Mouse (Mus musculus) lung, postnatal 10 days (tissue): Measurements from ENCODE around the gene Diras2.
A peak's percentile ranks its signal among the peaks of the same experiment; 100 is the strongest.
"Not testable (repeated sequence)": the region's sequence is repeated elsewhere in the genome, so short reads cannot be mapped to it uniquely, and the experiment has no call there.

Experiments
- DNase-seq: peaks from one replicate; pipeline ENCODE4 v3.0.0; 2021

Diras2 gene

DNA sequence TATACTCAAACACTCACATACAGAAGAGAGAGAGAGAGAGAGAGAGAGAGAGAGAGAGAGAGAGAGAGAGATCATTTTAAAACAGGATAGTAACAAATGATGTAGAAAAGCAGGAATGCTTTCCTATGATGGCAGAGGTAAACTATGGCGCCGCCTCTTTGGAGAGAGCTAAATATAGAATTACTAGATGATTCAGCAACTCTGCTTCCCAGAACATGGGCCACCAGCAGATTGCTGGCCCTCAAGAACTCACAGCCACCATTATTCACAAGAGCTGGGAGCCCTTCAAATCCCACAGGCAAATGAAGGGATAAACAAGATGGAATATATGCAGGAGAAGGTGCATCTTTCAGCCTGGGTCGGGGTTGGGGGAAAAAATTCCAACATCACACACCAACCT, 15.0 kb downstream of the Diras2 start:
- DNase-seq = no peak

DNA sequence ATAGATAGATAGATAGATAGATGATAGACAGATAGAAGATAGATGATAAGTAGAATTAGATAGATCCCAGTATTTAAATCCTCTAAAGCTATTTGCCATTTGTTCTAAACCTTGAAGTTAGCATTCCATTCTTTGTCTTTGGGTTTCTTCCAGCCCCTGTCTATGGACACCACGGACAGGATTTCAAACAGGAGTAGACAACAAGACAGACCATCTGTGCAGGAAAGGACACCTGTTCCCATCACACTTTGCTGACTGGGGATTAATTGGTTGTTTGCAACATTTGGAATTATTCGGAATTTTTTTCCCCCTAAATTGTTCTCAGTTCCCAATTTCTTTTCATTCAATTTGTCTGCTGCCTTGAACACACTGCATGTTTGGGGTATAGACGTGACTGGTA, 17.5 kb downstream of the Diras2 start:
- DNase-seq = no peak

- no peak for DNase-seq
Measured at GRCm38 (mm10) chr13:52512356-52512755, 18.7 kb downstream of the Diras2 start.

GRCm38 (mm10) chr13:52510172-52510880, 20.8 kb downstream of the Diras2 start:
- DNase-seq = peak; percentile 8

GRCm38 (mm10) chr13:52507460-52508293, 23.4 kb downstream of the Diras2 start:
- DNase-seq = no peak

- DNase-seq = not testable (repeated sequence)
Measured at GRCm38 (mm10) chr13:52506822-52507221, 24.3 kb downstream of the Diras2 start.

- DNase-seq = not testable (repeated sequence)
Measured at GRCm38 (mm10) chr13:52505683-52506285, 25.3 kb downstream of the Diras2 start.

DNA sequence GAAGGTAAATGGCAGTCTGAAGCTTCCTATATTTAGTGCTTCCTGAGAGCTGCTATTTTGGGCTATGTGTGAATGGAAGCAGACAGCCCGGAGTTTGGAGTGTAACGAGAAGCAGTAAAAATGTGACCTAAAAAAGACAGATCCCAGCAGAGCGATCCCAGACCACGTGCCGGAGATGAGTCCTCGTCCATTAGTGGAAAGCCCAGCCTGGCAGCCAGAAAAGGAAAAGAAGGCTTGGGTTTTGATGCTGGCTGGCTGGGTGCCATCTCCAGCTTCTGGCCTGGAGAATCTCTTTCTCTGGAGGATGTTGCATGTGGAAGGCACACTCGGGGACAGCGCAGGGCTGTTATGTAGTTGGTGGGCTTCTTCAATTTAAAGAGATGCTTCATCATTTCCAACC, 29.4 kb downstream of the Diras2 start:
- peak; percentile 74 for DNase-seq

DNA sequence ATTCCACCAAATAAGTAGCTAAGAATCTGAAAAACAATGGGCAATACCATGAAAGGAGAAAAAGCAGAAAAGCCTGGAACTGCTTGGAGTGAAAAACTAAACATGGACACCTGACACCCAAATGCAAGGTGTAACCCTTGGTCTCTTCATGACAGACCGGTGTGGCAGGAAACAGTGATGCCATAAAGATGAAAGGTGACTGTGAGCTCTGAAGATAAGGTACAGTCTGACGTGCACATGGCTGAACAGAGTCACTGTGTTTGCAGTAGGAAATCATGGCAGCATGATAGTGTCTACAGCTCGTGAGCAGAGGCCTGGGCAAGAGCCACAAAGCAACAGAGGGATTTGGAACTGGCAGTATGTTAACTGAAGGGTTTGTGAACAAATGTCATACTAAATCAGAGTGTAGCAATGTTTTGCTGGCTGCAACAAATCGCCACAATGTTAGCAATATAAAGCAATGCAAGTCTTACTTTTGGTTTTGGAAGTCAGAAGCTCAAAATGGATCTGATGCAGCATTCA, 34.0 kb downstream of the Diras2 start:
- no peak for DNase-seq

DNA sequence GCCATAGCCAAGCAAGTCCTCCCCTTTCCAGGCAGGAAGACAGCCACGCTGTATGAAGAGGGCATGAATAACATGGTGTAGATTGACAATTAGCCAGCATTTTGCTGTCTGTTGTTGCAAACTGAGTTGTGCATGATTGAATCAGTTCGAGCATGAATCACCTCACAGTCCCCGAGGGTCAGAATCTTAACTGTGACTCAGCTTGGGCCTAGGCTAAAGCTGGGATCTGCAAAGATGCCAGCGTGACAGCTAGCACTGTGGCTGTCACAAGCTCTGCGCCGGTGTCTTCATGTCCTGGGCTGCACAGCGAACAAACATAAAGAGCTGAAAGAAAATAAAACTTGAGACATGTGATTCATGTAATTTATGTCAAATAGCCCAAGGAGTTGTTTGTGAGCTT, 42.3 kb downstream of the Diras2 start:
- no peak for DNase-seq

DNA sequence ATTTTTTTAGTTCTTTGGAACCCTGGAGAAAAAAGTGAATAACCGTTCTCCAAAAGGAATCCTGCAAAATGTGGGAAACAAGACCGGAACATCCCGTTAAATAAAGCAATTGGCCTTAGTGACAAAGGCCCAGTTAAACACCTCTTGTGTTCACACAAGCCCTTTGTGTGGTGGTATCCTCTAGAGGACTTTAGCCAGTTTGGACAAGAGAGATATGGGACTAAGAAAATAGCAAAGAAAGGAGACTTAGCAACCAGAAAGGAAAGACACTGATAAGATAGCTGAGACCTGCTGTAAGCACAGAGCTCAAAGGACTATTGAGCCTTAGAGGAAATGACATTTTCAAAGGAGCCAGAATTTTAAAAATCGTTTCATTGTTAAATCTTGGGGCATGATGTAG, 47.0 kb downstream of the Diras2 start:
- DNase-seq = no peak

- DNase-seq = no peak
Measured at GRCm38 (mm10) chr13:52481786-52482185, 49.3 kb downstream of the Diras2 start.

DNA sequence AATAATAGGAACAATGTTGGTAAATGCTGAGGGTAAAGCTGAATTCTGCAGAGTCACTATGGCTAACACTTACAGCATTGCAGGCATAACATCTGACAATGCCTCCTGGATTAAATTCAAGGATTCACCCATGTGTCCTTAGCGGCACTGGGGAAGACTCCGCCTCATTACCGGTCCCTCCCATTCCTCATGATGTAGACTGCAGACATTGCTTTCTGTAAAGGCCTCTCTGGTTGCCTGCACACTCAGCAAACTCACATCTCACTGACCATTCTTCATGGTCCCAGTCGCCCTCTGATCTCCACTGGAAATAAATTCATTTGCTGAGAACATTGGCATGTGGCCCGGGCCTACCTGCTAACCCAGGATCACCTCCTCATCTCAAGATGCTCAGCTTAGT, 51.9 kb downstream of the Diras2 start:
- no peak for DNase-seq

DNA sequence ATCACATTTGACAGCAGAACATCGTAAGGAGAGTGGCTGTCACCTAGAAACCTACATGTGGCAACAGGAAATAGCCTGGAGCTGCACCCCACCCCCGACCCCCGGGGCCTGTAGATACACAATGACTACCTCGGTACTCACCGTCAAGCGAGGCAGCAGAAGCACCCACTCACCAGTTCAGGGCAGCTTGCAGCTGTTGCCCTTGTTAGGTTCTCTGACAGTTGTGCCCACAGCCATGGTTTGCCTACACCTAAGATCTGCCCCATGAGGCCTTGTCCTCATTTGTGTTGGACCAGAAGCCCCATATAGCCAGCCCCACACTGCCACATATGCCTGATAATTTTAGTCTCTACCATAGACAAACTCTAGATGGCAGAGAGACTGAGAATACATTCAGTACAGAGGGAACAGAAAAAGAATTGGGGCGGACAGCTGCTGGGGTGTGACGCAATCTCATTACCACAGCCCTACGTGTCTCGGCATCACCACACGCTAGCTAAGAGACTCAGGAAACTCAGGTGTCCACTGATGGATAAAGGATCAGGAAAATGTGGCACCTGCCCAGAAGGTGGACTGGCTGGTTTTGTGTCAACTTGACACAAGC, 54.0 kb downstream of the Diras2 start:
- DNase-seq = no peak

- no peak for DNase-seq
Measured at GRCm38 (mm10) chr13:52476222-52476621, 54.9 kb downstream of the Diras2 start.

DNA sequence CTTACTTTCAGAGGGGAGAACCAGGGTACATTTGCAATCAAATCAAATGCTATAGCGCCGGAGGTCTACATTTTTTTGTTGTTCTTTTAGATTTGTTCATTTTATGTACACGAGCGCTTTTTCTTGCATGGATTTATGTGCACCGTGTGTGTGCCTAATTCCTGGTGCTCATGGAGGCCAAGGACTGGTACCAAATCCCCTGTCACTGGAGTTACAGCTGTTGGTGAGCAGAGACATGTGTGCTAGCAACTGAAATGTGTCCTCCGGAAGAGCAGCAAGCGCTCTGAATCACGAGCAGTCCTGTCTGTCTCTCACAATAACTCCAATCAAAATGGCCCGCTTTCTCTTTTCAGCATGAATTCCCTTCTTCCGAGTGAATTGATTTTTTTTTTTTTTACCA, 55.8 kb downstream of the Diras2 start:
- peak; percentile 11 for DNase-seq

- no peak for DNase-seq
Measured at GRCm38 (mm10) chr13:52474807-52475206, 56.3 kb downstream of the Diras2 start.

- no peak for DNase-seq
Measured at GRCm38 (mm10) chr13:52469795-52470690, 61.0 kb downstream of the Diras2 start.

- no peak for DNase-seq
Measured at GRCm38 (mm10) chr13:52465141-52465540, 65.9 kb downstream of the Diras2 start.

- DNase-seq = no peak
Measured at GRCm38 (mm10) chr13:52459982-52460381, 71.1 kb downstream of the Diras2 start.

GRCm38 (mm10) chr13:52457889-52458324, 73.2 kb downstream of the Diras2 start:
- no peak for DNase-seq
